Mouse (Mus musculus): ENCODE data around the gene Sec62. TPM values are rescaled to one million over a fixed set of nuclear protein-coding genes. Genes with fewer than 3 reads are reported as not detected.
A peak's percentile ranks its signal among the peaks of the same experiment; 100 is the strongest.

Gene Sec62
- polyA plus RNA-seq (2015; fragmentation: Nextera tagmentation; extraction: Ambion mirVana): 74.7 and 85.6 TPM in 2 replicates

GRCm38 (mm10) chr3:30792737-30793402 is at the start of gene Sec62:
Gene Sec62 (plus strand): TSS chr3:30792875.
- peak; percentile 99 for ATAC-seq (replicated peaks)
- H3K4me2 ChIP-seq: peak within 1 kb of the TSS; percentile 66
- peak within 1 kb of the TSS; percentile 93 for H3K9ac ChIP-seq
- peak within 1 kb of the TSS; percentile 82 for H3K4me3 ChIP-seq
- peaks cover 17% of the 10 kb centered on the region for H3K4me1 ChIP-seq
- H3K27ac ChIP-seq: peak within 1 kb of the TSS; percentile 92
- H3K27me3 ChIP-seq (replicated peaks): no peaks in the 10 kb centered on the region
- no peaks in the 10 kb centered on the region for H3K36me3 ChIP-seq (replicated peaks)
- no peaks in the 10 kb centered on the region for H3K9me3 ChIP-seq
- under 1% methylated on average over 62 of the region's 62 CpGs for WGBS

- no peaks in the 10 kb centered on the region for H3K27me3 ChIP-seq (replicated peaks)
- H3K4me3 ChIP-seq: no peak overlapping the region
- H3K36me3 ChIP-seq (replicated peaks): no peaks in the 10 kb centered on the region
- H3K4me1 ChIP-seq: no peaks in the 10 kb centered on the region
- no peaks in the 10 kb centered on the region for H3K9me3 ChIP-seq
- no peak overlapping the region for H3K9ac ChIP-seq
- no peak overlapping the region for H3K4me2 ChIP-seq
- WGBS: 92% methylated on average over 7 of the region's 7 CpGs
- no peak overlapping the region for H3K27ac ChIP-seq
- no peak for ATAC-seq (replicated peaks)
Measured at GRCm38 (mm10) chr3:30742891-30743290, 49.8 kb upstream of the Sec62 start.

GRCm38 (mm10) chr3:30746006-30746405 is 46.7 kb upstream of the Sec62 start, which contains the start of gene Samd7:
Gene Samd7 (plus strand): TSS chr3:30746293.
- no peaks in the 10 kb centered on the region for H3K9me3 ChIP-seq
- H3K27me3 ChIP-seq (replicated peaks): no peaks in the 10 kb centered on the region
- 73% methylated on average over 7 of the region's 7 CpGs for whole genome bisulfite sequencing
- no peak within 1 kb of the TSS for H3K27ac ChIP-seq
- no peaks in the 10 kb centered on the region for H3K4me1 ChIP-seq
- H3K4me2 ChIP-seq: no peak within 1 kb of the TSS
- no peak for ATAC-seq (replicated peaks)
- no peak within 1 kb of the TSS for H3K4me3 ChIP-seq
- H3K9ac ChIP-seq: no peak within 1 kb of the TSS
- H3K36me3 ChIP-seq (replicated peaks): no peaks in the 10 kb centered on the region

GRCm38 (mm10) chr3:30748316-30748715 is 44.4 kb upstream of the Sec62 start:
- H3K27ac ChIP-seq: no peak overlapping the region
- no peaks in the 10 kb centered on the region for H3K36me3 ChIP-seq (replicated peaks)
- no peak overlapping the region for H3K4me2 ChIP-seq
- WGBS: 89% methylated on average over 9 of the region's 9 CpGs
- no peak overlapping the region for H3K4me3 ChIP-seq
- no peaks in the 10 kb centered on the region for H3K9me3 ChIP-seq
- H3K4me1 ChIP-seq: no peaks in the 10 kb centered on the region
- no peaks in the 10 kb centered on the region for H3K27me3 ChIP-seq (replicated peaks)
- no peak overlapping the region for H3K9ac ChIP-seq
- no peak for ATAC-seq (replicated peaks)

- Histone ChIP-seq H3K4me1 (no peaks in the 10 kb centered on the region), H3K9me3 (no peaks in the 10 kb centered on the region), H3K27ac (no peak overlapping the region), H3K36me3 (replicated peaks) (no peaks in the 10 kb centered on the region), H3K4me2 (no peak overlapping the region), H3K4me3 (no peak overlapping the region), H3K9ac (no peak overlapping the region), H3K27me3 (replicated peaks) (no peaks in the 10 kb centered on the region)
- ATAC-seq (replicated peaks): no peak
- WGBS: 94% methylated on average over 4 of the region's 4 CpGs
Measured at GRCm38 (mm10) chr3:30754696-30755095, 38.0 kb upstream of the Sec62 start.

- Histone ChIP-seq H3K4me2 (no peak overlapping the region), H3K27me3 (replicated peaks) (no peaks in the 10 kb centered on the region), H3K9ac (no peak overlapping the region), H3K27ac (no peak overlapping the region), H3K4me3 (no peak overlapping the region), H3K4me1 (no peaks in the 10 kb centered on the region), H3K36me3 (replicated peaks) (no peaks in the 10 kb centered on the region), H3K9me3 (no peaks in the 10 kb centered on the region)
- 96% methylated on average over 4 of the region's 4 CpGs for WGBS
- ATAC-seq (replicated peaks): no peak
Measured at GRCm38 (mm10) chr3:30764877-30765276, 27.8 kb upstream of the Sec62 start.

GRCm38 (mm10) chr3:30765311-30766027 is 27.2 kb upstream of the Sec62 start:
- no peak overlapping the region for H3K9ac ChIP-seq
- H3K4me3 ChIP-seq: no peak overlapping the region
- H3K4me2 ChIP-seq: no peak overlapping the region
- H3K4me1 ChIP-seq: no peaks in the 10 kb centered on the region
- 87% methylated on average over 10 of the region's 10 CpGs for WGBS
- no peak overlapping the region for H3K27ac ChIP-seq
- H3K27me3 ChIP-seq (replicated peaks): no peaks in the 10 kb centered on the region
- ATAC-seq (replicated peaks): no peak
- H3K9me3 ChIP-seq: no peaks in the 10 kb centered on the region
- H3K36me3 ChIP-seq (replicated peaks): no peaks in the 10 kb centered on the region

GRCm38 (mm10) chr3:30766177-30766576 is 26.5 kb upstream of the Sec62 start:
- no peaks in the 10 kb centered on the region for H3K9me3 ChIP-seq
- no peak for ATAC-seq (replicated peaks)
- no peaks in the 10 kb centered on the region for H3K4me1 ChIP-seq
- 79% methylated on average over 7 of the region's 7 CpGs for WGBS
- H3K9ac ChIP-seq: no peak overlapping the region
- H3K4me2 ChIP-seq: no peak overlapping the region
- no peaks in the 10 kb centered on the region for H3K36me3 ChIP-seq (replicated peaks)
- no peak overlapping the region for H3K27ac ChIP-seq
- no peaks in the 10 kb centered on the region for H3K27me3 ChIP-seq (replicated peaks)
- H3K4me3 ChIP-seq: no peak overlapping the region

GRCm38 (mm10) chr3:30767271-30767670 is 25.4 kb upstream of the Sec62 start:
- no peaks in the 10 kb centered on the region for H3K9me3 ChIP-seq
- H3K27ac ChIP-seq: no peak overlapping the region
- no peaks in the 10 kb centered on the region for H3K36me3 ChIP-seq (replicated peaks)
- H3K27me3 ChIP-seq (replicated peaks): no peaks in the 10 kb centered on the region
- WGBS: 89% methylated on average over 6 of the region's 6 CpGs
- no peak overlapping the region for H3K9ac ChIP-seq
- no peak for ATAC-seq (replicated peaks)
- H3K4me1 ChIP-seq: no peaks in the 10 kb centered on the region
- no peak overlapping the region for H3K4me2 ChIP-seq
- no peak overlapping the region for H3K4me3 ChIP-seq

GRCm38 (mm10) chr3:30769755-30770515 is 22.7 kb upstream of the Sec62 start:
- Histone ChIP-seq H3K4me1 (no peaks in the 10 kb centered on the region), H3K36me3 (replicated peaks) (no peaks in the 10 kb centered on the region), H3K27me3 (replicated peaks) (no peaks in the 10 kb centered on the region), H3K9me3 (no peaks in the 10 kb centered on the region), H3K27ac (no peak overlapping the region), H3K9ac (no peak overlapping the region), H3K4me2 (no peak overlapping the region), H3K4me3 (no peak overlapping the region)
- 70% methylated on average over 10 of the region's 10 CpGs for WGBS
- ATAC-seq (replicated peaks): no peak

GRCm38 (mm10) chr3:30771560-30771959 is 21.1 kb upstream of the Sec62 start:
- H3K4me1 ChIP-seq: no peaks in the 10 kb centered on the region
- H3K36me3 ChIP-seq (replicated peaks): no peaks in the 10 kb centered on the region
- H3K4me2 ChIP-seq: no peak overlapping the region
- H3K4me3 ChIP-seq: no peak overlapping the region
- H3K27ac ChIP-seq: no peak overlapping the region
- ATAC-seq (replicated peaks): no peak
- 97% methylated on average over 1 of the region's 1 CpGs for WGBS
- H3K27me3 ChIP-seq (replicated peaks): no peaks in the 10 kb centered on the region
- H3K9me3 ChIP-seq: no peaks in the 10 kb centered on the region
- no peak overlapping the region for H3K9ac ChIP-seq

- Histone ChIP-seq H3K36me3 (replicated peaks) (no peaks in the 10 kb centered on the region), H3K27ac (no peak overlapping the region), H3K9ac (no peak overlapping the region), H3K4me3 (no peak overlapping the region), H3K4me1 (no peaks in the 10 kb centered on the region), H3K9me3 (no peaks in the 10 kb centered on the region), H3K27me3 (replicated peaks) (no peaks in the 10 kb centered on the region), H3K4me2 (no peak overlapping the region)
- 78% methylated on average over 4 of the region's 4 CpGs for WGBS
- no peak for ATAC-seq (replicated peaks)
Measured at GRCm38 (mm10) chr3:30772631-30773030, 20.0 kb upstream of the Sec62 start.
